Mouse (Mus musculus) hindbrain, embryonic 14.5 days (tissue): ENCODE measurements around the gene Fam186b. TPM values are rescaled to one million over a fixed set of nuclear protein-coding genes. Genes with fewer than 3 reads are reported as not detected.

Experiments used
- ATAC-seq: fragments of 200-750 bp; cut with Nextera tagmentation; 2 replicates; pipeline ENCODE4 v1.8.0; 2017; ENCODE audit warnings: moderate number of reproducible peaks, mild to moderate bottlenecking, moderate TSS enrichment, moderate library complexity; ENCODE audit not compliant: low FRiP score
- DNase-seq: peaks from one replicate; pipeline ENCODE4 v3.0.0-alpha.2; 2015; ENCODE audit warnings: low spot score
- H3K27ac ChIP-seq: fragments of 300-500 bp; sonication (generic); 2 replicates; pipeline ENCODE4 v1.5.1; 2014; ENCODE audit warnings: mild to moderate bottlenecking, moderate library complexity
- H3K27me3 ChIP-seq: fragments of 300-500 bp; sonication (generic); 2 replicates; pipeline ENCODE4 v1.6.1; 2014; ENCODE audit warnings: mild to moderate bottlenecking, low read length, mixed read lengths; ENCODE audit not compliant: control insufficient read depth, insufficient read depth
- H3K36me3 ChIP-seq: fragments of 300-500 bp; sonication (generic); replicated peaks from 2 replicates; pipeline ENCODE4 v1.6.1; 2014; ENCODE audit not compliant: control insufficient read depth, insufficient read depth
- H3K4me1 ChIP-seq: fragments of 300-500 bp; sonication (generic); replicated peaks from 2 replicates; pipeline ENCODE4 v1.6.1; 2014; ENCODE audit warnings: antibody characterized with exemption, low read length, mixed read lengths; ENCODE audit not compliant: control insufficient read depth, insufficient read depth
- H3K4me2 ChIP-seq: fragments of 300-500 bp; sonication (generic); replicated peaks from 2 replicates; pipeline ENCODE4 v1.6.1; 2014; ENCODE audit warnings: mild to moderate bottlenecking, moderate library complexity
- H3K4me3 ChIP-seq: fragments of 300-500 bp; sonication (generic); replicated peaks from 2 replicates; pipeline ENCODE4 v1.5.1; 2014; ENCODE audit warnings: mild to moderate bottlenecking, low read length
- H3K9ac ChIP-seq: fragments of 300-500 bp; sonication (generic); 2 replicates; pipeline ENCODE4 v1.6.1; 2014
- H3K9me3 ChIP-seq: fragments of 300-500 bp; sonication (generic); 2 replicates; pipeline ENCODE4 v1.6.1; 2016; ENCODE audit warnings: low read length; ENCODE audit not compliant: control insufficient read depth
- WGBS: fragments of 180-500 bp; shearing (Covaris S2); extraction: QIAGEN DNeasy Blood & Tissue Kit; methylation state at CpG from one replicate; pipeline ENCODE4 v1.1.7; 2014; 5-methylcytosine and 5-hydroxymethylcytosine counted together
- polyA plus RNA-seq: library from polyadenylated mRNA; unstranded; fragments of >200 nt; fragmentation: Nextera tagmentation; extraction: Ambion mirVana; gene quantifications from 2 replicates; pipeline ENCODE4 v1.2.1, GENCODE M21; 2014

The Fam186b gene
- polyA plus RNA-seq, 1 experiment from 2014 or later: 0.39 TPM

GRCm38 (mm10) chr15:99225081-99225810, 70.4 kb downstream of the Fam186b start:
- H3K36me3 ChIP-seq: no peaks in the 10 kb centered on the region
- no peak overlapping the region for H3K27ac ChIP-seq
- ATAC-seq: no peak
- no peaks in the 10 kb centered on the region for H3K9me3 ChIP-seq
- peak overlapping the region; percentile 34 for H3K4me3 ChIP-seq
- WGBS: 2% methylated on average over 22 of the region's 22 CpGs
- no peak for DNase-seq
- peak overlapping the region; percentile 55 for H3K4me2 ChIP-seq
- H3K27me3 ChIP-seq: peaks cover 97% of the 10 kb centered on the region
- H3K9ac ChIP-seq: no peak overlapping the region
- H3K4me1 ChIP-seq: peaks cover 24% of the 10 kb centered on the region

- peaks cover 99% of the 10 kb centered on the region for H3K27me3 ChIP-seq
- 0 out of 2 replicates have a peak, but pooled peaks have one; percentile 57 for ATAC-seq
- no peaks in the 10 kb centered on the region for H3K9me3 ChIP-seq
- DNase-seq: peak; percentile 28
- H3K4me2 ChIP-seq: peak within 1 kb of the TSS; percentile 55
- peaks cover 24% of the 10 kb centered on the region for H3K4me1 ChIP-seq
- no peaks in the 10 kb centered on the region for H3K36me3 ChIP-seq
- H3K27ac ChIP-seq: no peak within 1 kb of the TSS
- H3K9ac ChIP-seq: no peak within 1 kb of the TSS
- WGBS: under 1% methylated on average over 66 of the region's 66 CpGs
- peak within 1 kb of the TSS; percentile 34 for H3K4me3 ChIP-seq
Measured at GRCm38 (mm10) chr15:99224208-99224911, 71.3 kb downstream of the Fam186b start, which contains the start of gene Kcnh3. Gene Kcnh3, plus strand, starts transcription at chr15:99224861.

- DNase-seq (no peak), ATAC-seq (no peak)
- Histone ChIP-seq H3K9ac (no peak overlapping the region), H3K9me3 (no peaks in the 10 kb centered on the region), H3K4me3 (peak overlapping the region; percentile 34), H3K4me1 (peaks cover 24% of the 10 kb centered on the region), H3K27ac (no peak overlapping the region), H3K4me2 (peak overlapping the region; percentile 55), H3K36me3 (no peaks in the 10 kb centered on the region), H3K27me3 (peaks cover 92% of the 10 kb centered on the region)
- WGBS: under 1% methylated on average over 44 of the region's 46 CpGs
Measured at GRCm38 (mm10) chr15:99223585-99224207, 72.0 kb downstream of the Fam186b start.

- Histone ChIP-seq H3K4me1 (peaks cover 24% of the 10 kb centered on the region), H3K36me3 (no peaks in the 10 kb centered on the region), H3K9me3 (no peaks in the 10 kb centered on the region), H3K4me3 (peak overlapping the region; percentile 34), H3K4me2 (peak overlapping the region; percentile 55), H3K27me3 (peaks cover 85% of the 10 kb centered on the region), H3K27ac (no peak overlapping the region), H3K9ac (no peak overlapping the region)
- peak; percentile 42 for DNase-seq
- no peak for ATAC-seq
- 8% methylated on average over 18 of the region's 18 CpGs for WGBS
Measured at GRCm38 (mm10) chr15:99222794-99223584, 72.7 kb downstream of the Fam186b start.

GRCm38 (mm10) chr15:99221315-99221952, 74.3 kb downstream of the Fam186b start:
- DNase-seq (no peak), ATAC-seq (no peak)
- Histone ChIP-seq H3K27ac (no peak overlapping the region), H3K4me1 (peaks cover 24% of the 10 kb centered on the region), H3K27me3 (peaks cover 73% of the 10 kb centered on the region), H3K4me3 (no peak overlapping the region), H3K9ac (no peak overlapping the region), H3K4me2 (no peak overlapping the region), H3K9me3 (no peaks in the 10 kb centered on the region), H3K36me3 (no peaks in the 10 kb centered on the region)
- WGBS: 15% methylated on average over 8 of the region's 8 CpGs

Other genes with a start within 250 kb of the Fam186b start
- gene Prph, start 240.7 kb downstream of the Fam186b start, polyA plus RNA-seq: 77.9 and 79.5 TPM in 2 replicates
- gene Troap, start 221.3 kb downstream of the Fam186b start, polyA plus RNA-seq: 3.7 and 4.0 TPM in 2 replicates
- gene C1ql4, start 208.1 kb downstream of the Fam186b start, polyA plus RNA-seq: 4.7 and 6.6 TPM in 2 replicates
- gene Dnajc22, start 202.7 kb downstream of the Fam186b start, polyA plus RNA-seq: 0.52 and 1.0 TPM in 2 replicates
- gene Spats2, start 170.0 kb downstream of the Fam186b start, polyA plus RNA-seq: 33.7 and 33.8 TPM in 2 replicates
- 0.81 and 0.96 TPM in 2 replicates for gene Kcnh3, start 71.0 kb downstream of the Fam186b start, polyA plus RNA-seq
- gene Mcrs1, start 43.9 kb downstream of the Fam186b start, polyA plus RNA-seq: 200 and 205 TPM in 2 replicates
- gene Prpf40b, start 801 bp downstream of the Fam186b start, polyA plus RNA-seq: 84.7 and 89.6 TPM in 2 replicates
- 9.0 and 9.2 TPM in 2 replicates for gene Fmnl3, start 74.6 kb upstream of the Fam186b start, polyA plus RNA-seq
- 262 and 272 TPM in 2 replicates for gene Tmbim6, start 97.0 kb upstream of the Fam186b start, polyA plus RNA-seq
- 16.2 and 19.3 TPM in 2 replicates for gene Nckap5l, start 161.9 kb upstream of the Fam186b start, polyA plus RNA-seq
- gene Bcdin3d, start 178.8 kb upstream of the Fam186b start, polyA plus RNA-seq: 16.5 and 19.6 TPM in 2 replicates
- gene Faim2, start 232.3 kb upstream of the Fam186b start, polyA plus RNA-seq: 32.0 and 44.4 TPM in 2 replicates